Mouse (Mus musculus) lung, postnatal 0 days (tissue): Measurements from ENCODE around the gene Pold2.

Experiments
- CTCF ChIP-seq: IDR thresholded peaks from 2 replicates; pipeline ENCODE4 v1.5.1; 2016; ENCODE audit warnings: antibody characterized with exemption, mild to moderate bottlenecking
- EP300 ChIP-seq: IDR thresholded peaks from 2 replicates; pipeline ENCODE4 v1.6.1; 2016; ENCODE audit warnings: antibody characterized with exemption, mild to moderate bottlenecking, control low read depth

GRCm38 (mm10) chr11:5848741-5849140 lies 29.4 kb downstream of the Pold2 start:
- TF ChIP-seq CTCF (no peak), EP300 (no peak)
